Mouse (Mus musculus): ENCODE measurements around the gene Smco3.
"Not testable (repeated sequence)": the region's sequence is repeated elsewhere in the genome, so short reads cannot be mapped to it uniquely, and the experiment has no call there.

The Smco3 gene

GRCm38 (mm10) chr6:136835352-136835751 lies at the start of gene Smco3:
Gene Smco3 (minus strand): TSS chr6:136835452.
- no peak for DNase-seq (ENCODE audit: low spot score)

- not testable (repeated sequence) for DNase-seq (ENCODE audit: low spot score)
These were observed 49.5 kb upstream of the Smco3 start for GRCm38 (mm10) chr6:136884766-136885165.

- DNase-seq (ENCODE audit: low spot score) = no peak
These were observed 48.7 kb upstream of the Smco3 start for GRCm38 (mm10) chr6:136883961-136884360.

- no peak for DNase-seq (ENCODE audit: low spot score)
These were observed 48.2 kb upstream of the Smco3 start for GRCm38 (mm10) chr6:136883431-136883915.

GRCm38 (mm10) chr6:136881678-136882077 lies 46.4 kb upstream of the Smco3 start:
- DNase-seq (ENCODE audit: low spot score) = no peak

GRCm38 (mm10) chr6:136875670-136876069 lies 40.4 kb upstream of the Smco3 start, which contains the start of gene Mgp:
Gene Mgp (minus strand): TSS chr6:136875823.
- no peak for DNase-seq (ENCODE audit: low spot score)

GRCm38 (mm10) chr6:136874599-136874998 lies 39.3 kb upstream of the Smco3 start:
- no peak for DNase-seq (ENCODE audit: low spot score)

GRCm38 (mm10) chr6:136868921-136869320 lies 33.7 kb upstream of the Smco3 start:
- DNase-seq (ENCODE audit: low spot score) = no peak

GRCm38 (mm10) chr6:136866150-136866549 lies 30.9 kb upstream of the Smco3 start:
- DNase-seq (ENCODE audit: low spot score) = no peak

GRCm38 (mm10) chr6:136865360-136865759 lies 30.1 kb upstream of the Smco3 start:
- DNase-seq (ENCODE audit: low spot score) = no peak

GRCm38 (mm10) chr6:136861020-136861419 lies 25.8 kb upstream of the Smco3 start:
- no peak for DNase-seq (ENCODE audit: low spot score)

- DNase-seq (ENCODE audit: low spot score) = no peak
These were observed 23.2 kb upstream of the Smco3 start for GRCm38 (mm10) chr6:136858420-136858819.

GRCm38 (mm10) chr6:136857873-136858260 lies 22.6 kb upstream of the Smco3 start:
- DNase-seq (ENCODE audit: low spot score) = no peak

GRCm38 (mm10) chr6:136857186-136857872 lies 22.1 kb upstream of the Smco3 start, which contains the start of gene Art4:
Gene Art4 (minus strand): TSS chr6:136857733.
- DNase-seq (ENCODE audit: low spot score) = peak; percentile 58

- no peak for DNase-seq (ENCODE audit: low spot score)
These were observed 20.9 kb upstream of the Smco3 start for GRCm38 (mm10) chr6:136856071-136856636.

- DNase-seq (ENCODE audit: low spot score) = no peak
These were observed 19.9 kb upstream of the Smco3 start for GRCm38 (mm10) chr6:136855183-136855582.

- DNase-seq (ENCODE audit: low spot score) = no peak
These were observed 19.1 kb upstream of the Smco3 start for GRCm38 (mm10) chr6:136854361-136854781.

GRCm38 (mm10) chr6:136852762-136853161 lies 17.5 kb upstream of the Smco3 start:
- peak; percentile 55 for DNase-seq (ENCODE audit: low spot score)

GRCm38 (mm10) chr6:136852348-136852747 lies 17.1 kb upstream of the Smco3 start:
- DNase-seq (ENCODE audit: low spot score) = no peak

- no peak for DNase-seq (ENCODE audit: low spot score)
These were observed 15.0 kb upstream of the Smco3 start for GRCm38 (mm10) chr6:136850267-136850666.

GRCm38 (mm10) chr6:136848971-136849370 lies 13.7 kb upstream of the Smco3 start:
- no peak for DNase-seq (ENCODE audit: low spot score)

GRCm38 (mm10) chr6:136848399-136848798 lies 13.1 kb upstream of the Smco3 start:
- no peak for DNase-seq (ENCODE audit: low spot score)

GRCm38 (mm10) chr6:136847790-136848189 lies 12.5 kb upstream of the Smco3 start:
- peak; percentile 27 for DNase-seq (ENCODE audit: low spot score)
